Mouse (Mus musculus) embryonic stem cell, embryonic (primary cell): ENCODE data around the gene Tfec.

Source experiments
- CTCF ChIA-PET, 4 experiments: fragments of 300-600 bp in 2 of 4; fragments of 350-600 bp in 2 of 4; sonication (Branson Sonifier 250); formaldehyde crosslinking; loops; one replicate each; lab custom pipeline; 2022; ENCODE audit warnings: inconsistent platforms in 2 of 4; lab: Charles Lee
- POLR2A ChIA-PET, 4 experiments: fragments of 300-600 bp in 2 of 4; fragments of 350-600 bp in 2 of 4; sonication (Branson Sonifier 250); formaldehyde crosslinking; loops; one replicate each; lab custom pipeline; 2022; ENCODE audit warnings: antibody characterized with exemption in 4 of 4, inconsistent platforms in 1 of 4; lab: Charles Lee

Gene Tfec

GRCm38 (mm10) chr6:16806302-16806701, 91.9 kb downstream of the Tfec start:
- POLR2A ChIA-PET = interaction anchor here in 1 of 4 experiments (0.7 kb wide), 1 partner anchor 270 kb away, joined by 3 read pairs; no protein-coding TSS in a partner anchor
- CTCF ChIA-PET = no interaction called here

GRCm38 (mm10) chr6:16797669-16798068, 100.6 kb downstream of the Tfec start:
- CTCF ChIA-PET = no interaction called here

GRCm38 (mm10) chr6:16796914-16797313, 101.3 kb downstream of the Tfec start:
- ChIA-PET CTCF (no interaction called here), POLR2A (no interaction called here)

More at GRCm38 (mm10) chr6:16797669-16798068, 100.6 kb downstream of the Tfec start:
- POLR2A ChIA-PET = no interaction called here

- ChIA-PET CTCF (no interaction called here), POLR2A (interaction anchor here in 1 of 4 experiments (0.6 kb wide), 1 partner anchor 477 kb away, joined by 4 read pairs; no protein-coding TSS in a partner anchor)
Measured at GRCm38 (mm10) chr6:16794036-16794435, 104.2 kb downstream of the Tfec start.

GRCm38 (mm10) chr6:16785166-16785565, 113.1 kb downstream of the Tfec start:
- POLR2A ChIA-PET = no interaction called here
- CTCF ChIA-PET = no interaction called here
